Mouse (Mus musculus) liver, embryonic 13.5 days (tissue): ENCODE results near the gene Slc8a1. TPM values are rescaled to one million over a fixed set of nuclear protein-coding genes. Genes with fewer than 3 reads are reported as not detected.

Experiments used
- ATAC-seq: fragments of 200-750 bp; cut with Nextera tagmentation; 2 replicates; pipeline ENCODE4 v1.8.0; 2017; ENCODE audit warnings: low read depth, mild to moderate bottlenecking, moderate number of reproducible peaks, moderate library complexity
- DNase-seq: peaks from one replicate; pipeline ENCODE4 v3.0.0; 2022
- H3K27ac ChIP-seq: fragments of 300-500 bp; sonication (generic); 2 replicates; pipeline ENCODE4 v1.5.1; 2015; ENCODE audit warnings: moderate library complexity, mild to moderate bottlenecking, inconsistent platforms
- H3K27me3 ChIP-seq: fragments of 300-500 bp; sonication (generic); 2 replicates; pipeline ENCODE4 v1.6.1; 2015; ENCODE audit warnings: mild to moderate bottlenecking, inconsistent platforms
- H3K36me3 ChIP-seq: fragments of 300-500 bp; sonication (generic); 2 replicates; pipeline ENCODE4 v1.6.1; 2015; ENCODE audit warnings: mild to moderate bottlenecking, inconsistent platforms
- H3K4me1 ChIP-seq: fragments of 300-500 bp; sonication (generic); replicated peaks from 2 replicates; pipeline ENCODE4 v1.6.1; 2015; ENCODE audit warnings: inconsistent platforms
- H3K4me2 ChIP-seq: fragments of 300-500 bp; sonication (generic); 2 replicates; pipeline ENCODE4 v1.6.1; 2015; ENCODE audit warnings: inconsistent platforms, mild to moderate bottlenecking, moderate library complexity
- H3K4me3 ChIP-seq: fragments of 300-500 bp; sonication (generic); replicated peaks from 2 replicates; pipeline ENCODE4 v1.5.1; 2015; ENCODE audit warnings: mild to moderate bottlenecking, inconsistent platforms
- H3K9ac ChIP-seq: fragments of 300-500 bp; sonication (generic); 2 replicates; pipeline ENCODE4 v1.6.1; 2015; ENCODE audit warnings: mild to moderate bottlenecking, inconsistent platforms
- H3K9me3 ChIP-seq: fragments of 300-500 bp; sonication (generic); replicated peaks from 2 replicates; pipeline ENCODE4 v1.6.1; 2016; ENCODE audit warnings: inconsistent platforms
- WGBS: fragments of 180-500 bp; shearing (Covaris S2); methylation state at CpG from one replicate; pipeline ENCODE4 v1.1.7; 2015; ENCODE audit not compliant: insufficient replicate concordance; 5-methylcytosine and 5-hydroxymethylcytosine counted together
- polyA plus RNA-seq: library from polyadenylated mRNA; unstranded; fragments of >200 nt; fragmentation: Nextera tagmentation; extraction: Ambion mirVana; gene quantifications from 2 replicates; pipeline ENCODE4 v1.2.1, GENCODE M21; 2015

Slc8a1 gene
- polyA plus RNA-seq, 1 experiment from 2014 or later: 0.47 TPM

DNA sequence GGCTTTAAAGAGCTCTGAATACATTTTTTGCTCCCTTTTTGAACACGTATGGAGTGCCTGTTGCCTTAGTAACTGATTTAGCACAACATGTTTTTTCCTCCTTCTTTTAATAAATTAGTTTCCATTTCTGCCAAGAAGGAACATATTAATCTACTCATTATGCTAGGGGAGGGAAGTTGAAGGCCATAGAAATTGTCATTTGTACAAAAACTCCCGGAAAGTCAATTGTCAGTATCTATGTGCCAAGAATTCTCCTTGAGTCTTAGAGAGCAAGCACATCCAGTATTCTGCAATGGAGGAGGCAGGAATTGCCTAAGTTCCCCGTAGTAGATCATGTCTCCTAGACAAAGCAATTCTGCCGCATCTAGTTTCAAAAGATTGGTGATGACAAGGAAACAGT lies 121.9 kb downstream of the Slc8a1 start:
- Histone ChIP-seq H3K27me3 (no peaks in the 10 kb centered on the region), H3K9me3 (no peaks in the 10 kb centered on the region), H3K9ac (no peak overlapping the region), H3K4me1 (no peaks in the 10 kb centered on the region), H3K4me3 (no peak overlapping the region), H3K27ac (no peak overlapping the region), H3K4me2 (no peak overlapping the region), H3K36me3 (no peaks in the 10 kb centered on the region)
- ATAC-seq: no peak
- WGBS: 64% methylated on average over 4 of the region's 4 CpGs
- no peak for DNase-seq

DNA sequence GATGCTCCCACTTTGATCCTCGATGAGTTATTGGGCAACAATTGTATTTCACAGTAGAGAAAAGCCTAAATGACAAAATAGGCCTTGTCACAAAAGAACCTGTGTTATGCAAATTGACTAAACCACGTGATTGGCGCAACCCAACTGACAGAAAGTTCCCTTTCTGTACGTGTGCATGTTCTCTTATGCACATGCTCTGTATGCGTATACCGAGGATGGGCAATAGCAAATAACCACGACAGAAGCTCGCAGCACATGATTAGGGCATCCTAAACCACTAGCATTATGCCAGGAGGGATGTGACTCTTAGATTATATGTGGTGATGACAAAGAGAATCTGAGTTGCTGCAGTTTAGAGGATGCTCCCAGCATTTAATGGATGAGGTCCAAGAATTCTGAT lies 122.8 kb downstream of the Slc8a1 start:
- Histone ChIP-seq H3K9ac (no peak overlapping the region), H3K4me1 (no peaks in the 10 kb centered on the region), H3K9me3 (no peaks in the 10 kb centered on the region), H3K4me3 (no peak overlapping the region), H3K4me2 (no peak overlapping the region), H3K27me3 (no peaks in the 10 kb centered on the region), H3K36me3 (no peaks in the 10 kb centered on the region), H3K27ac (no peak overlapping the region)
- ATAC-seq (no peak), DNase-seq (no peak)
- WGBS: 59% methylated on average over 8 of the region's 8 CpGs

DNA sequence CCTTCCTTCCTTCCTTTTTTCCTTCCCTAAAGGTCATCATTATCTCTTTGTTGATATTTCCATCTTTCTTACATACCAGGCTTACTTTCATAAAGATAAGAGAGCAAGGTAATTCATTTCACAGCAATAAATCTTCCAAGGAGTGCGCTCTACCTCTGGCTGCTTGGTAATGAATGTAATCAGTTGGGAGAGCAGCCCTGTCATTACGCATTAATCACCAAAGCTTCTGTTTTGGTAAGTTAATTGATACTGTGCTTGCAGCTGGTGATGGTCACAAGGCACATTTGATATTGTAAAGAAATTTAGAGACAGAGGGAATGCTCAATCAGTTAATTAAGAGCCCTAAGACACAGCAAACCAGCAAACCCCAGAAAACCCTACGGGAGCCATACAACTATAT lies 130.7 kb downstream of the Slc8a1 start:
- Histone ChIP-seq H3K9ac (no peak overlapping the region), H3K27ac (no peak overlapping the region), H3K4me1 (no peaks in the 10 kb centered on the region), H3K4me2 (no peak overlapping the region), H3K9me3 (no peaks in the 10 kb centered on the region), H3K4me3 (no peak overlapping the region), H3K27me3 (no peaks in the 10 kb centered on the region), H3K36me3 (no peaks in the 10 kb centered on the region)
- WGBS: 65% methylated on average over 3 of the region's 3 CpGs
- ATAC-seq (no peak), DNase-seq (no peak)

DNA sequence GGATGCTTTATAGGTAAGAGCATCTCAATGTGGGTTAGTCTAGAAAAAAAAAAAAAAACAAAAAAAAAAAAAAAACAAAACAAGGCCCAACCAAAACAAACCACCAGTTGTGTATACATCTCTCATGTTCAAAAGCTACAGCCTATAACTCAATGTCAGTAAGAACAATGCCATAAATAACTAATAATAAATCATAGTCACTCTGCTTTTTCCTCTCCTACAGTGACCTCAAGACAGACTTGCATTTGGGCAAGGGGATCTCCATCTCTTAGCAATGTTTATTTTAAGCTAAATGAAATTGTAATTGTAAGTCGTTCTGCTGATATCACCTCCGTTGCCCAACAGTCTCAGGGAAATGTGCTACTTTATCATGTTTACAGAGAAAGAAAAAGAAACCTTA lies 132.1 kb downstream of the Slc8a1 start:
- ATAC-seq (no peak), DNase-seq (no peak)
- H3K9me3 ChIP-seq: no peaks in the 10 kb centered on the region
- no peaks in the 10 kb centered on the region for H3K27me3 ChIP-seq
- H3K4me1 ChIP-seq: no peaks in the 10 kb centered on the region
- H3K27ac ChIP-seq: no peak overlapping the region
- 70% methylated on average over 2 of the region's 2 CpGs for WGBS
- H3K9ac ChIP-seq: no peak overlapping the region
- no peak overlapping the region for H3K4me3 ChIP-seq
- H3K36me3 ChIP-seq: no peaks in the 10 kb centered on the region
- no peak overlapping the region for H3K4me2 ChIP-seq

DNA sequence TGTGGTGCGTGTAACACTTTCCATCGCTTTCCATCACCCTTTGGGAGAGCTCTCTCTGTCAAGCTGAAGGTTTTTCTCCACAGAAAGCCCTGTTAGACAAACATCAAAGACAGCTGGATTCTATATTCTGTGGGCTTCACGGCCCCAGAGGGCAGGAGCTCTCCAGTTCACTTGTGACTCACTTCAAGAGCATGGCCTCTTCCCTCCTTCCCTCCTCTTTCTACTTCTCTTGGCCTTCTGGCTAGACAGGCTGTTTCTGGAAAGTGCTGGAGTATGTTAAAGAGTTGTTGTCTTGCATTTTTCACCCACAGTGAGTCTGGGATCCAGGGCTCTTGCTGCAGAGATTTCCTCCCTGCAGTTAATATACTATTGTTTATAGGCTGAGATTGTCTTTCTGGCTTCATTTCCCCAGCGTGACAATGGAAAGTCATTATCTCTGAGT lies 132.9 kb downstream of the Slc8a1 start:
- no peak for ATAC-seq
- Histone ChIP-seq H3K27me3 (no peaks in the 10 kb centered on the region), H3K36me3 (no peaks in the 10 kb centered on the region), H3K9ac (no peak overlapping the region), H3K9me3 (no peaks in the 10 kb centered on the region), H3K4me1 (no peaks in the 10 kb centered on the region), H3K27ac (no peak overlapping the region), H3K4me2 (no peak overlapping the region), H3K4me3 (no peak overlapping the region)
- 59% methylated on average over 4 of the region's 4 CpGs for WGBS
- no peak for DNase-seq

DNA sequence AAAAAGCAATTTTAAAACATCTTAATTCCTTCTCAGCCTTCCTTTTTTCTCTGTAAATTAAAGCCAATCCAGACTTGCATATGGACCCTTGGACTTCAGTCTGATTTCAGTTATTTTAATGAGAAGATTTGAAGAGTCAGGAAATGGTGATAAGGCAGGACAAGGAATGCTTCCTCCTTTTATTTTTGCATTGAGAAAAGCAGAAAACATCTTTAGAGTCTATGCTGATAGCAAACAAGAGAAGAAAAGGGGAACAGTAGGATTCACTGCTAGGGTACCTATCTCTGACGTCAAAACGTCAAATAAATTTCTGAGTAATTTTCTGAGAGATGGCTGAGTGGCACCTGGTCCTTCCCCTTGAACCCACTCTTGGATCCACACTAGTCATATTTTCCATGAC lies 139.1 kb downstream of the Slc8a1 start:
- ATAC-seq (no peak), DNase-seq (no peak)
- Histone ChIP-seq H3K36me3 (no peaks in the 10 kb centered on the region), H3K9ac (no peak overlapping the region), H3K4me1 (no peaks in the 10 kb centered on the region), H3K27me3 (no peaks in the 10 kb centered on the region), H3K4me3 (no peak overlapping the region), H3K4me2 (no peak overlapping the region), H3K27ac (no peak overlapping the region), H3K9me3 (no peaks in the 10 kb centered on the region)
- WGBS: 48% methylated on average over 2 of the region's 2 CpGs

DNA sequence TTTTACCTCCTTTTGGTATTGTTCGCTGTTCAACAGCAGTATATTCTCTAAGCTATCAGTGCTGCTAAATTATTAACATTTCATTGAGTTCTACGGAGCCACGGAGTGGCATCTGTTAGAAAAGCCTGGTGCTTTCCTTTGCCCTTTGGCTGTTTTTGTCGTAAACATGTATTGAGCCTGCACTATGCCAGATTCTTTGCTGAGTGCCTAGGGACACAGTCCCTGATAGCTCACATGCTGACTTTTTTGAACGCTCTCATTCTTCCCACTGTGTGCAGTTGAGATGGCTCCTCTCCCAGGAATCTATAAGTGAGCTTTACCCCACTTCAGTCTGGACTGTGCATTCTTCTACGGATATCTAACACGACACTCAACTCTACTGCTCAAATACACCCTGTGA lies 148.4 kb downstream of the Slc8a1 start:
- ATAC-seq (no peak), DNase-seq (no peak)
- Histone ChIP-seq H3K4me2 (no peak overlapping the region), H3K27me3 (no peaks in the 10 kb centered on the region), H3K27ac (no peak overlapping the region), H3K4me1 (no peaks in the 10 kb centered on the region), H3K9ac (no peak overlapping the region), H3K9me3 (no peaks in the 10 kb centered on the region), H3K4me3 (no peak overlapping the region), H3K36me3 (no peaks in the 10 kb centered on the region)
- WGBS: 70% methylated on average over 7 of the region's 7 CpGs

DNA sequence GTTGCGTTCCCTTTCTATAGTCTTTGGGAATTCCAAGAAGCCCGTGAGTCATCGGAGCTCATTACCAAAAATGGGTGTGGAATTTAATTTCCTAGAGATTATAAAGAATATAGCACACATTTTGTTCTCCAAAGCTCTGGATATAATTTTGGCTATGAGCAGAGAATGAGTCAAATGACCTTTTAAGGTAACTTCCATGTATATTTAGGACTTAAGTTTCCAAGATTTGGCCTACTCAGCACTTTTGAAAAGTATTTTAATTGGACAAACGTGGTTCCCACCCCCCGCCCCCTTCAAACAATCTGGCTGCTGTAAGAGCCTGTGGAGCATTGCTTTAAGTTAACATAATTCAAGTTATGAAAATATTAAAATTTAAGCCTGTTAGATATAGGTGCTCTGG lies 151.4 kb downstream of the Slc8a1 start:
- H3K4me1 ChIP-seq: no peaks in the 10 kb centered on the region
- no peak overlapping the region for H3K4me2 ChIP-seq
- 79% methylated on average over 5 of the region's 5 CpGs for WGBS
- no peak overlapping the region for H3K27ac ChIP-seq
- H3K27me3 ChIP-seq: no peaks in the 10 kb centered on the region
- ATAC-seq (no peak), DNase-seq (no peak)
- H3K9me3 ChIP-seq: no peaks in the 10 kb centered on the region
- H3K36me3 ChIP-seq: no peaks in the 10 kb centered on the region
- H3K9ac ChIP-seq: no peak overlapping the region
- no peak overlapping the region for H3K4me3 ChIP-seq

DNA sequence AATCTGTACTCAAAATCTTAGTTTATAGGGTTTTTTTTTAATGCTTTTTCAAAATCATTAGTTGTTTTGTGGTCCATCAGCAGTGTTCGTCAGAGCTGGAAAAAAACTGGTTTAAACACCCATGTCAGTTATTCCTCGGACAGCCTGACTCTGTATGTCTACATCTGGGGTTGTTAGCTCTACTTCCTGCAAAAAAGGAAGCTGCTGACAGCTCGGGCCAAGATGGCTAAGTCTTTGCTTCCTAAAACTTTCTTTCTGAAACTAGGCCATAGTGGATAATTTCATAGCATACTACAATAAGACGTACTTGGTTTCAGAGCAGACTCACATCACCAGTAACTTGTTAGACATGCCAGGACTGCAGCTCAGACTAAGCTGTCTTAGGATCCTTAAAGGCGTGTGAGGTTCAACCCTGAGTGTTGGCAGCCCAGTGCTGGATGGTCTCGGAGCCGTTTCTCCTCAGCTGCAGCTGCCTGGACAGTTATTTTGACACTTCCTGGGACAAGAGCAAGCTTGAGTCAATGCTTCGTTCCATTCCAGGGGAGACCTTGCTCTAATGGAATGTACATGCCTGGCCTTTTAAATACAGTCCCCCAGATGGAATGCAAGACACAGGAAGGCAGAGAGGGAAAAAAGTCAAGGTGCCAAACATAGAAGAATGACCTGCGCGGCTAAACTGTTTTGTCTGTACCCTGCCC lies 158.3 kb downstream of the Slc8a1 start:
- Histone ChIP-seq H3K9ac (no peak overlapping the region), H3K9me3 (no peaks in the 10 kb centered on the region), H3K4me3 (no peak overlapping the region), H3K27ac (no peak overlapping the region), H3K27me3 (no peaks in the 10 kb centered on the region), H3K36me3 (no peaks in the 10 kb centered on the region), H3K4me2 (no peak overlapping the region), H3K4me1 (no peaks in the 10 kb centered on the region)
- ATAC-seq (no peak), DNase-seq (no peak)
- 57% methylated on average over 10 of the region's 10 CpGs for WGBS

DNA sequence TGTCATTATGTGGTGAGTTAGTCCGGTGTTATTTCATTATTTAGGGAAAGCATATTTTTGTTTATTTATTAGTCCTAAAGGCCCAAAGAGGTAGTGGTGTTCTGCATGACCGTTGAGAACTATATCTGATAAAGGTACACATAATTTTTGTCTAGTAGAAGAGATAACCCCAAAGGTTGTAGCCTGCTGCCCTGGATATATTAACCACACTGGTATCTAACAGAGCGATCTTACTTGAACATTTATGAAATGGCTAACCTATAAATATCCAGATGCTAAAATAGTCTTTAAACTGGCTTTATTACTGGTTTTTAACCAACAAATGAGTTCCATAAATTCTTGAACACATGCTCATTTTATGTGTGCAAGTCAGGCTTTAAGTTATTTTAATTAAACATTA lies 161.3 kb downstream of the Slc8a1 start:
- 59% methylated on average over 3 of the region's 3 CpGs for WGBS
- Histone ChIP-seq H3K9me3 (no peaks in the 10 kb centered on the region), H3K4me2 (no peak overlapping the region), H3K4me1 (no peaks in the 10 kb centered on the region), H3K4me3 (no peak overlapping the region), H3K27me3 (no peaks in the 10 kb centered on the region), H3K36me3 (no peaks in the 10 kb centered on the region), H3K27ac (no peak overlapping the region), H3K9ac (no peak overlapping the region)
- ATAC-seq (no peak), DNase-seq (no peak)

DNA sequence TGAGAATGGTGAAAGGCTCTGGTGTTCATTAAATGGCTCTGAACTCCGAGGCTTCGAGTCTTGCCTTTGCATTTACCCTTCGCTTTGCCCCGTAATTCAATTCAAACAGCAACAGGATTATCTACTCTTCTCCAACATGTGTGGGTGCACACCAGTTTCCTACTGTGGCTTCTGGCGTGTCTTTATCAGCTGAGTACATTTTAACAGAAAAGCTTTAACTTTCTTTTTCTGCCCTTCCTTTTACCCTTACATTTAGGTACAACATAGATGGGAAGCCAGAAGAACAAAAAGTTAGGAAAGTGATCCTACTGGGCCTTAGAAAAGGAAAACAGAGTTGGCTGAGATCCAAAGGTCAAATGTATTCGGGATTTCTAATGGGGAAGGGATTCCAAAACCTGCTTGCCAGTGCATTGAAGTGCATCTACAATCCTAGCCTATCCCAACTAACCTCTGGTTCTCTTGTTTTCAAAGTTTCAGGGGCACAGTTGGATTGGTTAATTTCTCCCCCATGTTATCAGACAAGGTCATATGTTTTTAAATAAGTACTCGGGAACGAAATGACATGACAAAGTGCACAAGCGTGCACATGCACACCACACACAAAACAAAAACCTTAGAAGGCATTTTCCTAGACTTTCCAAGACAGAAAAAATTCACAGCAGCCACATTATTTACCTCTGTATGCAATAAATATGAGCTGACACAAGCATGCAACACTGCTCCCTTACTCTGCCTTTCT lies 172.4 kb downstream of the Slc8a1 start:
- Histone ChIP-seq H3K36me3 (no peaks in the 10 kb centered on the region), H3K4me2 (no peak overlapping the region), H3K4me3 (no peak overlapping the region), H3K9me3 (no peaks in the 10 kb centered on the region), H3K9ac (no peak overlapping the region), H3K27me3 (no peaks in the 10 kb centered on the region), H3K27ac (no peak overlapping the region; the same call in 1 of the 2 replicates), H3K4me1 (peaks cover 12% of the 10 kb centered on the region; the same call in 1 of the 2 replicates)
- 27% methylated on average over 9 of the region's 9 CpGs for WGBS
- no peak for DNase-seq
- ATAC-seq: peak; percentile 68
